Comparison of ENCODE assay signal across 15 mouse cellular contexts in genomic region chr10:118765051-118765450, GRCm38 (mm10).
"Had no signal": no experiment of that assay in that cellular context is flagged by ENCODE, and none has a peak within 500 bp of the region (broad histone marks: within the 10 kb centered on the region; RNA-seq: fewer than 3 reads in every experiment).

No protein-coding gene starts in this region.

- H3K4me3 ChIP-seq: limb, embryonic 15.5 days; midbrain, embryonic 10.5 days; neural tube, embryonic 13.5 days; stomach, embryonic 15.5 days had no signal

- H3K27ac ChIP-seq: kidney, postnatal 0 days; limb, embryonic 15.5 days; midbrain, embryonic 10.5 days; neural tube, embryonic 13.5 days; stomach, embryonic 15.5 days had no signal

- H3K4me1 ChIP-seq: neural tube, embryonic 13.5 days had no signal

- H3K9me3 ChIP-seq: limb, embryonic 15.5 days; midbrain, embryonic 10.5 days; neural tube, embryonic 13.5 days; stomach, embryonic 15.5 days had no signal

- H3K27me3 ChIP-seq: neural tube, embryonic 13.5 days; stomach, embryonic 15.5 days had no signal

- H3K4me2 ChIP-seq: limb, embryonic 15.5 days; lung, embryonic 14.5 days; neural tube, embryonic 13.5 days; stomach, embryonic 15.5 days had no signal

- H3K36me3 ChIP-seq: limb, embryonic 15.5 days; midbrain, embryonic 10.5 days; neural tube, embryonic 13.5 days; stomach, embryonic 15.5 days had no signal

- DNase-seq: layer of hippocampus, adult 9-11 months; layer of hippocampus, postnatal 36 days; lung, embryonic 14.5 days; lung, postnatal 10 days; lung, postnatal 4 days; retina, postnatal 1 day; right cerebral cortex, postnatal 4 days; thymus, adult 2 months; thymus, postnatal 25 days had no signal

- ATAC-seq: midbrain, embryonic 16.5 days had no signal

- H3K9ac ChIP-seq: limb, embryonic 15.5 days; lung, embryonic 14.5 days; neural tube, embryonic 13.5 days; stomach, embryonic 15.5 days had no signal
